Mouse (Mus musculus) embryonic facial prominence, embryonic 14.5 days (tissue): Measurements from ENCODE around the gene Pfkfb2. TPM values are rescaled to one million over a fixed set of nuclear protein-coding genes. Genes with fewer than 3 reads are reported as not detected.

ENCODE experiments used
- ATAC-seq: fragments of 200-750 bp; cut with Nextera tagmentation; 2 replicates; pipeline ENCODE4 v1.8.0; 2017; ENCODE audit warnings: low read depth, moderate number of reproducible peaks, moderate TSS enrichment
- DNase-seq: peaks from one replicate; pipeline ENCODE4 v3.0.0-alpha.2; 2015; ENCODE audit warnings: low spot score
- H3K27ac ChIP-seq: fragments of 300-500 bp; sonication (generic); replicated peaks from 2 replicates; pipeline ENCODE4 v1.5.1; 2014; ENCODE audit warnings: low read depth, mild to moderate bottlenecking, low read length, moderate library complexity
- H3K27me3 ChIP-seq: fragments of 300-500 bp; sonication (generic); replicated peaks from 2 replicates; pipeline ENCODE4 v1.6.1; 2014; ENCODE audit warnings: low read length; ENCODE audit not compliant: control insufficient read depth, insufficient read depth
- H3K36me3 ChIP-seq: fragments of 300-500 bp; sonication (generic); 2 replicates; pipeline ENCODE4 v1.6.1; 2014; ENCODE audit warnings: low read length, mixed read lengths; ENCODE audit not compliant: control insufficient read depth, insufficient read depth
- H3K4me1 ChIP-seq: fragments of 300-500 bp; sonication (generic); 2 replicates; pipeline ENCODE4 v1.6.1; 2014; ENCODE audit warnings: antibody characterized with exemption, low read length; ENCODE audit not compliant: control insufficient read depth, insufficient read depth
- H3K4me2 ChIP-seq: fragments of 300-500 bp; sonication (generic); 2 replicates; pipeline ENCODE4 v1.6.1; 2014; ENCODE audit warnings: low read depth, mild to moderate bottlenecking, low read length, moderate library complexity, mixed read lengths
- H3K4me3 ChIP-seq: fragments of 300-500 bp; sonication (generic); 2 replicates; pipeline ENCODE4 v1.5.1; 2014; ENCODE audit warnings: low read depth, mild to moderate bottlenecking, low read length
- H3K9ac ChIP-seq: fragments of 300-500 bp; sonication (generic); 2 replicates; pipeline ENCODE4 v1.6.1; 2014; ENCODE audit warnings: low read depth, mild to moderate bottlenecking, low read length, moderate library complexity, mixed read lengths
- H3K9me3 ChIP-seq: fragments of 300-500 bp; sonication (generic); 2 replicates; pipeline ENCODE4 v1.6.1; 2016; ENCODE audit warnings: low read length; ENCODE audit not compliant: control insufficient read depth
- WGBS: fragments of 180-500 bp; shearing (Covaris S2); extraction: QIAGEN DNeasy Blood & Tissue Kit; methylation state at CpG from one replicate; pipeline ENCODE4 v1.1.7; 2014; 5-methylcytosine and 5-hydroxymethylcytosine counted together
- polyA plus RNA-seq: library from polyadenylated mRNA; unstranded; fragments of >200 nt; fragmentation: Nextera tagmentation; extraction: Ambion mirVana; gene quantifications from 2 replicates; pipeline ENCODE4 v1.2.1, GENCODE M21; 2014

Gene Pfkfb2
- polyA plus RNA-seq, 1 experiment from 2014 or later, result 8.0 TPM

DNA sequence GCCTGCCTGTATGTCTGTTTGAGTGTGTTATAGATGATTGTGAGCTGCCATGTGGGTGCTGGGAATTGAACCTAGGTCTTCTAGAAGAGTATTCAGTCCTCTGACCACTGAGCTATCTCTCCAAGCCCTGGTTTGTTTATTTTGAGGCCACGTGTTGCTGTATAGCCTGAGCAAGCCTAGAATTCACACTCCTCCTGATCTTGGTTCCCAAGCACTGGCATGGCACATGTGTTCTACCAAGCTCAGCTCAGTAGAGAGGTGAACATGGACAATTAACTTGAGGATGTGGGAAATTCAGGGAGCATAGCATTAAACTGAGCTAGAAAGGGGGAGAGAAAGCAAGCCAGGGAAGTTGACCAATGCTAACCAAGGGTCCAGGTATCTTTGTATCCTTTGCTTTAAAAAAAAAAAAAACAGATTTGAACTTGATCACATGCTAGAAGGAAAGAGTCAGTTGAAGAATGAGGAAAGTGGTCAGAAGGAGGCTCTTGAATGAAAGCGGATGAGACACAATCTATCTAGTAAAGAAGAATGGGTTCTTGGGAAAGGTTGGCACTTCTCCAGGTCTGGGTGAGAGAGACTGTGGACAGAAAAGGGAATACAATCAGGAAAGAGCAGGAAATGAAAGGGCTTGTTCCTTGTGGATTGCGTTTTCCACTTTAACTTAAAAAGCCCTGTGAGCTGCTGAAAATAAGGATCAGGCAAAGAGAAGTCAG lies 33.1 kb upstream of the Pfkfb2 start:
- H3K9ac ChIP-seq, result no peak overlapping the region
- H3K27me3 ChIP-seq, result no peaks in the 10 kb centered on the region
- H3K27ac ChIP-seq, result no peak overlapping the region
- ATAC-seq (no peak), DNase-seq (no peak)
- no peak overlapping the region for H3K4me3 ChIP-seq
- no peaks in the 10 kb centered on the region for H3K4me1 ChIP-seq
- H3K4me2 ChIP-seq, result no peak overlapping the region
- H3K9me3 ChIP-seq, result no peaks in the 10 kb centered on the region
- 82% methylated on average over 3 of the region's 3 CpGs for WGBS
- H3K36me3 ChIP-seq, result no peaks in the 10 kb centered on the region

- Histone ChIP-seq H3K4me3 (no peak overlapping the region), H3K9ac (no peak overlapping the region), H3K27ac (no peak overlapping the region), H3K9me3 (no peaks in the 10 kb centered on the region), H3K4me2 (no peak overlapping the region), H3K27me3 (no peaks in the 10 kb centered on the region), H3K36me3 (no peaks in the 10 kb centered on the region), H3K4me1 (no peaks in the 10 kb centered on the region)
- ATAC-seq (no peak), DNase-seq (no peak)
- 67% methylated on average over 1 of the region's 1 CpGs for WGBS
Observed at GRCm38 (mm10) chr1:130761597-130761996, 32.5 kb upstream of the Pfkfb2 start.

DNA sequence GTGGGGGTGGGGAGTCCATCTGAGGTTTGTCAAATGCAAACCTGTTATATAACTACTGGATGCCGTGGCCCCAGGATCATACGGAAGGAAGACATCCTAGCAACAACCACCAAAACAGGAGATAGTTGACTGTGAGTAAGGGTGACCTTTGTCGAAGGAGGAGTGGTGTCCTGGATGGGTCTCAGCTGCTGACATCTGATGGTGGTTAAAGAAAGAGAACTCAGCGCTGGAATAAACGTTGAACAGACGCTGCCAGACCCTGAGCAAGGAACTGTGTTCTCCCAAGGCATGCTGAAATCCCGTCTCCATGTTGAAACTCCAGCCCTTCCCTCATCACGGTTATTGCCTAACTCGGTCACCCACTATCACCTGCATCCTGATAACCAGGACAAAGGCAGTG lies 30.6 kb upstream of the Pfkfb2 start:
- H3K27me3 ChIP-seq, result no peaks in the 10 kb centered on the region
- DNase-seq (no peak), ATAC-seq (no peak)
- H3K4me1 ChIP-seq, result no peaks in the 10 kb centered on the region
- WGBS, result 74% methylated on average over 9 of the region's 9 CpGs
- no peaks in the 10 kb centered on the region for H3K9me3 ChIP-seq
- no peak overlapping the region for H3K4me3 ChIP-seq
- no peak overlapping the region for H3K4me2 ChIP-seq
- H3K36me3 ChIP-seq, result no peaks in the 10 kb centered on the region
- no peak overlapping the region for H3K27ac ChIP-seq
- H3K9ac ChIP-seq, result no peak overlapping the region

DNA sequence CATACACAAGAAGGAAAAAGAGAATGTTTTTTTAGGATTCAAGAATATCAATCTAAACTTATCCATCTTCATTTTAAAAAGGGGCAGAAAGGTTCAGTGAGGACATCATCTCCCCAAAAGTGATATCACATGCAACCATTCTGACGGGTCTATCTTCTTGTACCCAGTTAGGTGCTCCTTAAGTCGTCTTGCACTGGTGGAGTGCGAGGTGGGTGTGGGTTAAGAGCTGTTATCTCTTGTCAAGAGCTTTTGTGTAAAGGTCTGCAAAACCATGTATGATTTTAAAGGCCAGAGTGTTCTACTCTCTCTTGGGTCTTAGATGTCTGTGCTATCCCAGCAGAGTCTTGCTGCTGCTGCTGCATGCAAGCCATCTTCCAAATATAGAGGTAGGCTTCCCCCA lies 17.8 kb upstream of the Pfkfb2 start:
- H3K4me2 ChIP-seq, result no peak overlapping the region
- H3K27ac ChIP-seq, result no peak overlapping the region
- no peaks in the 10 kb centered on the region for H3K4me1 ChIP-seq
- DNase-seq, result no peak
- no peaks in the 10 kb centered on the region for H3K9me3 ChIP-seq
- ATAC-seq, result no peak
- H3K9ac ChIP-seq, result no peak overlapping the region
- H3K27me3 ChIP-seq, result no peaks in the 10 kb centered on the region
- no peaks in the 10 kb centered on the region for H3K36me3 ChIP-seq
- 85% methylated on average over 3 of the region's 3 CpGs for WGBS
- no peak overlapping the region for H3K4me3 ChIP-seq

GRCm38 (mm10) chr1:130745591-130745990 lies 16.5 kb upstream of the Pfkfb2 start:
- no peak overlapping the region for H3K9ac ChIP-seq
- H3K27ac ChIP-seq, result no peak overlapping the region
- WGBS, result 93% methylated on average over 3 of the region's 3 CpGs
- ATAC-seq (no peak), DNase-seq (no peak)
- H3K9me3 ChIP-seq, result no peaks in the 10 kb centered on the region
- no peaks in the 10 kb centered on the region for H3K36me3 ChIP-seq
- H3K27me3 ChIP-seq, result no peaks in the 10 kb centered on the region
- no peak overlapping the region for H3K4me2 ChIP-seq
- no peak overlapping the region for H3K4me3 ChIP-seq
- no peaks in the 10 kb centered on the region for H3K4me1 ChIP-seq

DNA sequence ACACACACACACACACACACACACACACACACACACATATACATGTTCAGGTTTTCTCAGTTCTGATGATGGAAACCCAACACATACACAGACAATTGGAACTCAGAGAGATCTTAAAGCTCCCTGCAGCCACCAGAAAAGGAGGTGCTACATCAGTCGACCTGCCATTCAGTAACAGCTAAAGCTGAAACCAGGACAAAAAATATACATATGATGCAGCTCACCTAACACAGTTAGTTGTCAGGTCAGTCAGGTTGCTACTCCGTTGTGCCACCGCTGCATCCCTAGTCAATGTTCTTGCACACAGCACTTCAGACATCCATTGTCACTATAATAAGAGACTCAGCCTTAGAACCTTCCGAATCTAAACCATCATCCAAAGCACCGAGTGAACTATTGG lies 15.9 kb upstream of the Pfkfb2 start:
- WGBS, result 85% methylated on average over 5 of the region's 5 CpGs
- ATAC-seq, result no peak
- H3K27ac ChIP-seq, result no peak overlapping the region

GRCm38 (mm10) chr1:130744217-130744616 lies 15.2 kb upstream of the Pfkfb2 start:
- Histone ChIP-seq H3K4me2 (no peak overlapping the region), H3K27ac (no peak overlapping the region), H3K9ac (no peak overlapping the region), H3K9me3 (no peaks in the 10 kb centered on the region), H3K4me3 (no peak overlapping the region), H3K4me1 (no peaks in the 10 kb centered on the region), H3K36me3 (no peaks in the 10 kb centered on the region), H3K27me3 (no peaks in the 10 kb centered on the region)
- 63% methylated on average over 2 of the region's 2 CpGs for WGBS
- no peak for DNase-seq
- ATAC-seq, result no peak

More for the DNA sequence above, 15.9 kb upstream of the Pfkfb2 start:
- Histone ChIP-seq H3K4me1 (no peaks in the 10 kb centered on the region), H3K4me2 (no peak overlapping the region), H3K36me3 (no peaks in the 10 kb centered on the region), H3K4me3 (no peak overlapping the region), H3K27me3 (no peaks in the 10 kb centered on the region), H3K9me3 (no peaks in the 10 kb centered on the region), H3K9ac (no peak overlapping the region)
- no peak for DNase-seq

- DNase-seq, result no peak
- Histone ChIP-seq H3K9ac (no peak overlapping the region), H3K4me2 (no peak overlapping the region), H3K27ac (no peak overlapping the region), H3K4me3 (no peak overlapping the region), H3K4me1 (no peaks in the 10 kb centered on the region), H3K9me3 (no peaks in the 10 kb centered on the region), H3K36me3 (no peaks in the 10 kb centered on the region), H3K27me3 (no peaks in the 10 kb centered on the region)
- 86% methylated on average over 1 of the region's 1 CpGs for WGBS
- ATAC-seq, result no peak
Observed at GRCm38 (mm10) chr1:130743775-130744174, 14.7 kb upstream of the Pfkfb2 start.

DNA sequence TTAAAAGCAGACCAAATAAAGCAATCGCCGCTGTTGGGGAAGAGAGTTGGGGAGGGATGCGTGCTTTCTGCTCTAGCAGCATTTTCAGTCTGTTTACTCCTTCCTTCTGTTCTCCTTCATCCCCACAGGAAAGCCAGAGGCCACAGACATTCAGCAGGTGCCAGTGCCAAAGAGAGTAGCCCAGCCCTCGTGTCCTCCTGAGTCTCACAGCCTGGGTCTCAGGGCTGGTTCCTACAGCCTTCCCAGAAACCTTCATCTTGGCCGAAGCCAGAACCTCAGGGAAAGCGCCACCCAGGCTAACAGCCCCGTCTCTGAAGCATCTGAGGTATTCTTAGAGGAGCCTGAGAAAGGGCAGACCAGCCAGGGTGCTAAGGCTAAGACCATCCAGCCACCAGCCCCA lies 13.1 kb upstream of the Pfkfb2 start:
- Histone ChIP-seq H3K4me3 (no peak overlapping the region), H3K36me3 (no peaks in the 10 kb centered on the region), H3K27ac (no peak overlapping the region), H3K9me3 (no peaks in the 10 kb centered on the region), H3K27me3 (no peaks in the 10 kb centered on the region), H3K9ac (no peak overlapping the region), H3K4me2 (no peak overlapping the region), H3K4me1 (no peaks in the 10 kb centered on the region)
- ATAC-seq, result no peak
- DNase-seq, result no peak
- WGBS, result 82% methylated on average over 7 of the region's 7 CpGs
